Mouse (Mus musculus) heart, embryonic 16.5 days (tissue): Measurements from ENCODE around the gene Rsph10b. TPM values are rescaled to one million over a fixed set of nuclear protein-coding genes. Genes with fewer than 3 reads are reported as not detected.

Experiments used
- ATAC-seq: fragments of 200-750 bp; cut with Nextera tagmentation; replicated peaks from 2 replicates; pipeline ENCODE4 v1.8.0; 2017; ENCODE audit warnings: moderate number of reproducible peaks; ENCODE audit not compliant: insufficient read depth, low FRiP score; ENCODE audit errors: extremely low read depth
- H3K27ac ChIP-seq: fragments of 300-500 bp; sonication (generic); 2 replicates; pipeline ENCODE4 v1.5.1; 2014; ENCODE audit warnings: mild to moderate bottlenecking, low read length, control low read depth, moderate library complexity
- H3K27me3 ChIP-seq: fragments of 300-500 bp; sonication (generic); 2 replicates; pipeline ENCODE4 v1.6.1; 2014; ENCODE audit warnings: low read length, mixed read lengths; ENCODE audit not compliant: control insufficient read depth, insufficient read depth
- H3K36me3 ChIP-seq: fragments of 300-500 bp; sonication (generic); 2 replicates; pipeline ENCODE4 v1.6.1; 2014; ENCODE audit not compliant: control insufficient read depth, insufficient read depth
- H3K4me1 ChIP-seq: fragments of 300-500 bp; sonication (generic); 2 replicates; pipeline ENCODE4 v1.6.1; 2014; ENCODE audit warnings: low read length, mixed read lengths; ENCODE audit not compliant: control insufficient read depth, insufficient read depth
- H3K4me2 ChIP-seq: fragments of 300-500 bp; sonication (generic); 2 replicates; pipeline ENCODE4 v1.6.1; 2014; ENCODE audit warnings: low read depth, mild to moderate bottlenecking, control low read depth, low read length
- H3K4me3 ChIP-seq: fragments of 300-500 bp; sonication (generic); 2 replicates; pipeline ENCODE4 v1.5.1; 2014; ENCODE audit warnings: mild to moderate bottlenecking, control low read depth, low read length
- H3K9ac ChIP-seq: fragments of 300-500 bp; sonication (generic); 2 replicates; pipeline ENCODE4 v1.6.1; 2014; ENCODE audit warnings: low read length, control low read depth
- H3K9me3 ChIP-seq: fragments of 300-500 bp; sonication (generic); replicated peaks from 2 replicates; pipeline ENCODE4 v1.6.1; 2016; ENCODE audit warnings: low read length; ENCODE audit not compliant: control insufficient read depth
- WGBS: fragments of 180-500 bp; shearing (Covaris S2); extraction: QIAGEN DNeasy Blood & Tissue Kit; methylation state at CpG from one replicate; pipeline ENCODE4 v1.1.7; 2014; 5-methylcytosine and 5-hydroxymethylcytosine counted together
- polyA plus RNA-seq: library from polyadenylated mRNA; unstranded; fragments of >200 nt; fragmentation: Nextera tagmentation; extraction: Ambion mirVana; gene quantifications from 2 replicates; pipeline ENCODE4 v1.2.1, GENCODE M21; 2015

Rsph10b gene
- polyA plus RNA-seq, 1 experiment from 2014 or later = 1.9 TPM

- H3K9ac ChIP-seq = no peak overlapping the region
- WGBS = 93% methylated on average over 6 of the region's 6 CpGs
Observed at GRCm38 (mm10) chr5:143957101-143957500, 24.3 kb downstream of the Rsph10b start.

GRCm38 (mm10) chr5:143959551-143959950, 26.7 kb downstream of the Rsph10b start:
- no peak overlapping the region for H3K4me3 ChIP-seq
- H3K4me2 ChIP-seq = no peak overlapping the region
- H3K4me1 ChIP-seq = no peaks in the 10 kb centered on the region
- H3K27ac ChIP-seq = no peak overlapping the region
- WGBS = 92% methylated on average over 11 of the region's 11 CpGs
- H3K9me3 ChIP-seq = no peaks in the 10 kb centered on the region
- no peaks in the 10 kb centered on the region for H3K36me3 ChIP-seq
- H3K9ac ChIP-seq = no peak overlapping the region
- ATAC-seq = no peak
- no peaks in the 10 kb centered on the region for H3K27me3 ChIP-seq

More at GRCm38 (mm10) chr5:143957101-143957500, 24.3 kb downstream of the Rsph10b start:
- Histone ChIP-seq H3K9me3 (no peaks in the 10 kb centered on the region), H3K4me3 (no peak overlapping the region), H3K4me2 (no peak overlapping the region), H3K27me3 (no peaks in the 10 kb centered on the region), H3K27ac (no peak overlapping the region), H3K36me3 (no peaks in the 10 kb centered on the region), H3K4me1 (no peaks in the 10 kb centered on the region)
- no peak for ATAC-seq

- H3K27ac ChIP-seq = no peak overlapping the region
- H3K36me3 ChIP-seq = no peaks in the 10 kb centered on the region
- H3K4me3 ChIP-seq = no peak overlapping the region
- no peaks in the 10 kb centered on the region for H3K9me3 ChIP-seq
- H3K4me1 ChIP-seq = no peaks in the 10 kb centered on the region
- 84% methylated on average over 8 of the region's 8 CpGs for WGBS
- no peak overlapping the region for H3K4me2 ChIP-seq
- H3K27me3 ChIP-seq = no peaks in the 10 kb centered on the region
- ATAC-seq = no peak
- H3K9ac ChIP-seq = no peak overlapping the region
Observed at GRCm38 (mm10) chr5:143961176-143961575, 28.3 kb downstream of the Rsph10b start.

- no peaks in the 10 kb centered on the region for H3K36me3 ChIP-seq
- no peaks in the 10 kb centered on the region for H3K4me1 ChIP-seq
- no peak overlapping the region for H3K4me2 ChIP-seq
- 78% methylated on average over 12 of the region's 12 CpGs for WGBS
- no peak overlapping the region for H3K4me3 ChIP-seq
- H3K27me3 ChIP-seq = no peaks in the 10 kb centered on the region
- no peak for ATAC-seq
- no peak overlapping the region for H3K27ac ChIP-seq
- no peak overlapping the region for H3K9ac ChIP-seq
- no peaks in the 10 kb centered on the region for H3K9me3 ChIP-seq
Observed at GRCm38 (mm10) chr5:143965586-143966345, 32.9 kb downstream of the Rsph10b start.

GRCm38 (mm10) chr5:143966671-143967070, 33.8 kb downstream of the Rsph10b start:
- Histone ChIP-seq H3K9ac (no peak overlapping the region), H3K4me3 (no peak overlapping the region), H3K36me3 (no peaks in the 10 kb centered on the region), H3K4me1 (no peaks in the 10 kb centered on the region), H3K4me2 (no peak overlapping the region), H3K27ac (no peak overlapping the region), H3K27me3 (no peaks in the 10 kb centered on the region), H3K9me3 (no peaks in the 10 kb centered on the region)
- no peak for ATAC-seq
- WGBS = 87% methylated on average over 12 of the region's 12 CpGs

- Histone ChIP-seq H3K9ac (no peak overlapping the region), H3K27ac (no peak overlapping the region), H3K4me2 (no peak overlapping the region), H3K4me3 (no peak overlapping the region), H3K27me3 (no peaks in the 10 kb centered on the region), H3K4me1 (no peaks in the 10 kb centered on the region), H3K36me3 (no peaks in the 10 kb centered on the region), H3K9me3 (no peaks in the 10 kb centered on the region)
- no peak for ATAC-seq
- 20% methylated on average over 3 of the region's 3 CpGs for WGBS
Observed at GRCm38 (mm10) chr5:143972628-143973027, 39.8 kb downstream of the Rsph10b start.

GRCm38 (mm10) chr5:143974931-143975630, 42.2 kb downstream of the Rsph10b start:
- Histone ChIP-seq H3K27me3 (no peaks in the 10 kb centered on the region), H3K9me3 (no peaks in the 10 kb centered on the region), H3K4me2 (no peak overlapping the region), H3K27ac (no peak overlapping the region), H3K36me3 (no peaks in the 10 kb centered on the region), H3K9ac (no peak overlapping the region), H3K4me1 (no peaks in the 10 kb centered on the region), H3K4me3 (no peak overlapping the region)
- 51% methylated on average over 4 of the region's 4 CpGs for WGBS
- peak; percentile 55; the same call in 1 of the 2 replicates for ATAC-seq

GRCm38 (mm10) chr5:143975631-143975933, 42.7 kb downstream of the Rsph10b start:
- Histone ChIP-seq H3K4me2 (no peak overlapping the region), H3K27me3 (no peaks in the 10 kb centered on the region), H3K4me3 (no peak overlapping the region), H3K9me3 (no peaks in the 10 kb centered on the region), H3K4me1 (no peaks in the 10 kb centered on the region), H3K36me3 (no peaks in the 10 kb centered on the region), H3K9ac (no peak overlapping the region), H3K27ac (no peak overlapping the region)
- WGBS = 37% methylated on average over 2 of the region's 2 CpGs
- ATAC-seq = no peak

GRCm38 (mm10) chr5:143976232-143976631, 43.4 kb downstream of the Rsph10b start:
- WGBS = 79% methylated on average over 11 of the region's 11 CpGs

More at GRCm38 (mm10) chr5:143976232-143976631, 43.4 kb downstream of the Rsph10b start:
- Histone ChIP-seq H3K9ac (no peak overlapping the region), H3K27me3 (no peaks in the 10 kb centered on the region), H3K4me1 (peaks cover 3% of the 10 kb centered on the region; the same call in 1 of the 2 replicates), H3K27ac (no peak overlapping the region), H3K4me2 (no peak overlapping the region), H3K9me3 (no peaks in the 10 kb centered on the region), H3K4me3 (no peak overlapping the region), H3K36me3 (no peaks in the 10 kb centered on the region)
- no peak for ATAC-seq
